8 mouse cellular contexts compared by ENCODE assay signal in genomic region chr2:32757056-32757845, GRCm38 (mm10). TPM values are rescaled to one million over a fixed set of nuclear protein-coding genes. Genes with fewer than 3 reads are reported as not detected.
DNase-seq lines count a peak whose midpoint lies in the region; ATAC-seq lines count a peak whose summit lies in the region.

Gene Tor2a (plus strand): TSS chr2:32757234.

- DNase-seq in adipocyte (ENCODE audit: low spot score): peak; percentile 99
- peak; percentile 99 for DNase-seq in embryo, embryonic 10 days (ENCODE audit: low spot score)
- DNase-seq in gastrocnemius, postnatal 10 days: peak; percentile 95
- peak; percentile 99 for DNase-seq in induced T-regulatory cell, adult 2 months (ENCODE audit: low read depth)
- peak; percentile 94 to 98 for DNase-seq in left cerebral cortex, adult 9 months (ENCODE audit: low spot score in 2 of 2)
- DNase-seq in right cerebral cortex, postnatal 14 days: peak; percentile 97
- DNase-seq in urinary bladder, postnatal 36 days (ENCODE audit: low spot score in 2 of 2): peak; percentile 96 to 98

- peak; percentile 99 for ATAC-seq in megakaryocyte progenitor cell, adult 5-6 weeks (replicated peaks; ENCODE audit: poor library complexity)

RNA-seq across cellular contexts. Expression of gene Tor2a, which starts in this region (rescaled TPM):
- 10 to 100 TPM; 12.7 to 13.7 TPM for total RNA-seq in gastrocnemius, postnatal 10 days (2021)
- total RNA-seq in megakaryocyte progenitor cell, adult 5-6 weeks (2015): 25.1 and 26.7 TPM in 2 replicates
- 16.2 and 24.5 TPM in 2 replicates for total RNA-seq in megakaryocyte progenitor cell, adult 5-6 weeks (2017)

Comparison
In these comparisons a context has a peak if more than half of its experiments do, and no peak if none do; other contexts are left out.
1. Peak in every context shown above with its lines: DNase-seq and ATAC-seq.